Mouse (Mus musculus) pancreas, adult 10 weeks (tissue): Measurements from ENCODE around the gene Relch. TPM values are rescaled to one million over a fixed set of nuclear protein-coding genes. Genes with fewer than 3 reads are reported as not detected.

Experiments used
- polyA plus RNA-seq: library from polyadenylated mRNA; stranded (reverse); fragments of 350-450 nt; fragmentation: Illumina TruSeq; extraction: RNeasy Lipid Tissue Mini Kit (QIAGEN cat#74804); gene quantifications from one replicate; pipeline ENCODE4 v1.2.3, GENCODE M21; 2015; ENCODE audit warnings: low read depth, low replicate concordance; ENCODE audit not compliant: insufficient read depth

Gene Relch
- polyA plus RNA-seq = 7.2 TPM

DNA sequence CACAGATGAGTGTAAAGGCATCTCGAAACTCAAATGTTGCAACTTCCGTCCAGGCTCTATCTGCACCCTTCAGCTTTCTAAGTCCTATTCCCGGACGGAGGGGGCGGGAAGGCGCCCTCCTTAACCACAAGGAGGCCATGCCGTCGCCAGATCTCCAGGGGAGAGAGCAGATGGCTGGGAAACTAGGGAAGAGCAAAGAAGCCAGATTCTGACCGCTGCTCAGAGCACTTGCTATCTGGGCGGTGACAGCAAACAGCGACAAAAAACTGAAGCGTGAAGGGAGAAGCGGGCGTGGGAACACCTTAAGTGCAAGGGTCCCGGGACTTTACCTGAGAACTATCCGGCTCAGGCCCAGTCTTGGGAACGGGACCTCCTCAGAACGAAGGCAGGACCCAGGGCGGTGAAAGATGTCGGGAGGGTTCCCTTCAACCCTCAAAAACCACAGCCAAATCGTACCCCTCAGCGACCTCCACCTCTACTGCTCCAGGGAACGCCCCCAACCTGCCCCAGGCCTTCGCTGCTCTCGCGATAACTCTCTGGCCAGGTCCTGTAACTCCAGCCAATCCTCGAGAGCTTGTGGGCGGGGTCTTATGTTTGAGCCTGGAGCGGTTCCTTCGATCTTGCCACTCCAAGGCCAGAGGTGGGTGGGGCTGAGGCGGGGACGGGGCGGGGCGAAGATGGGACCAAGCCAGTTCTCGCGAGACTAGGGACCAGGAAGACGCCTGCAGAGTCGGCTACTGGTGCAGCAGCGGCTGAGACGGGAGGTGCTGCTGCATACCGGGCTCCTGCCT is at the start of gene Relch, which contains the start of gene Pign:
TSS of gene Relch (plus strand) at position 691 of the 791 bp plus-strand sequence.
TSS of gene Pign (minus strand) at position 507 of the 791 bp plus-strand sequence.

DNA sequence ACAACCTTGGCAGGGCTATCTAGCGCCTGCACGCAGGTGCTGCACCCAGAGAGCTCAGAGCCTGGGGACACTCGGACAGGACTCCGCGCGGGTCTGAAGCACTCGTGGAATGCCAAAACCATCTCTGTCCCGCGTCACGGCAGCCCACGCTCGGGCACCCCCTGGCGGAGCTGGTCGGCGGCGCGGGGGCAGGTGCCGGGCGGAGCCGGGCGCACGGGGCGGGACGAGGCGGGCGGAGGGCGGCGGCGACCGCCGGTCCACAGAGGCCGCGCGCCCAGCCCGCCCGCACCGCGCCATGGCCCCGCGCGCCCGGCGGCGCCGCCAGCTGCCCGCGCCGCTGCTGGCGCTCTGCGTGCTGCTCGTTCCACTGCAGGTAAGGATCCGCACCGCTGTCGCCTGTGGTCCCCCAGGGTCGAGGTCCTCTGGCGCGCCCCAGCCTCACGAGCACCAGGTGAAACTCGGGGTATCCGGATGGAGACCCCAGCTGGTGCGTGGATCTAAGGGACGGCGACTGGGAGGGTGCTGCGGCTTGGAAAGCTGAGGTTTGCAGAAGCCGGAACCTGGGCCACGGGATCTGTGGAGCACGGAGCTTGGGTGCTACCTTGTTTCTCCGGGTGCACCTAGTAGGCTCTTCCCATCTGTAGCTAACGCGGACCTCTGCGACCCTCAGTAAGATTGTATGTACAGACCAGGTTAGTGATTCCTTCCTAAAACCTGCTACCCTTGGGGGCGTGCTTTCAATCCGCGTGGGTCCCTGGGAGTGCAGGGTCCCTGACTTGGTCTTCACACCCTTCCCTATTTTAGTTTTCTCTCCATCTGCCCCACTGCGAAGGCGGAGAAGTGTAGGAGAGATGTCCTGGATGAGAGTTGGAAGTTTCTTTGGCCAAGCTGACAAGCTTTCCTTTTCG is 117.0 kb downstream of the Relch start, which contains the start of gene Tnfrsf11a:
TSS of gene Tnfrsf11a (plus strand) at position 262 of the 908 bp plus-strand sequence.

Other genes starting within 250 kb of the Relch start
- 3.5 TPM for gene Pign, start 184 bp upstream of the Relch start, polyA plus RNA-seq
- gene Tnfrsf11a, start 116.9 kb downstream of the Relch start, polyA plus RNA-seq = 0.57 TPM